In the genomic region with DNA sequence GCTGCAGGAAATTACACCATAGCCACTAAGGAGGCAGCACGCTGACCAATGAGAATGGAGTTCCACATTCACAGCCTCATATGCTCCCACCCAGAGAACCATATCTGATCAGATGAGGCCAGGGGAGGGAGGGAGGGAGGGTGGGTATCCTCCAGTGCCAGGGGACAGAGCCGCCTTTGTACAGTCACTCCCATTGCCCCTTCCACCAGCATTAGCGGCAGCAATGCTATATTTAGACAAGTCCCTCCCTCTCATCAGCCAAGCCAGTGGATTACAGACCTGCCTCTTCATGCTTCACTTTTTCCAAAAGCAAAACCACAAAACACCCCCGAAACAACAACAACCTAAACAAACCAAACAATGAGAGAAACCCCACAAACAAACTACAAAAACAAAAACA, we compare ENCODE assay signal across 9 mouse cellular contexts. TPM values are rescaled to one million over a fixed set of nuclear protein-coding genes. Genes with fewer than 3 reads are reported as not detected.
DNase-seq lines count a peak whose midpoint lies in the region; ATAC-seq and TF ChIP-seq lines count a peak whose summit lies in the region.
"Had no signal": no experiment of that assay in that cellular context is flagged by ENCODE, and none has a peak within 500 bp of the region (broad histone marks: within the 10 kb centered on the region; RNA-seq: fewer than 3 reads in every experiment).

No protein-coding gene starts in this region.

- no peak overlapping the region for H3K4me3 ChIP-seq in kidney, embryonic 15.5 days (replicated peaks)
- no peak overlapping the region for H3K4me3 ChIP-seq in limb, embryonic 14.5 days (replicated peaks; ENCODE audit: low read length)

- WGBS in kidney, embryonic 15.5 days = 59% methylated on average over 4 of the region's 4 CpGs
- WGBS in limb, embryonic 14.5 days = 63% methylated on average over 4 of the region's 4 CpGs

- no peak overlapping the region for H3K4me2 ChIP-seq in kidney, embryonic 15.5 days
- H3K4me2 ChIP-seq in limb, embryonic 14.5 days (replicated peaks; ENCODE audit: low read depth, low read length, severe bottlenecking) = no peak overlapping the region

- H3K27me3 ChIP-seq in kidney, embryonic 15.5 days = no peaks in the 10 kb centered on the region
- H3K27me3 ChIP-seq in limb, embryonic 14.5 days (ENCODE audit: control insufficient read depth, insufficient read depth, low read length) = no peaks in the 10 kb centered on the region

- H3K27ac ChIP-seq in kidney, embryonic 15.5 days = no peak overlapping the region
- H3K27ac ChIP-seq in limb, embryonic 14.5 days (replicated peaks; ENCODE audit: low read depth, low read length) = 0 out of 2 replicates have a peak overlapping the region, but pooled peaks have one; percentile 2

- peak; percentile 52; the same call in 1 of the 2 replicates for ATAC-seq in kidney, embryonic 15.5 days (replicated peaks; ENCODE audit: low FRiP score)
- ATAC-seq in limb, embryonic 14.5 days (ENCODE audit: low FRiP score, low read depth) = peak; percentile 79
- no peak for ATAC-seq in cerebellum, adult (ENCODE audit: insufficient number of reproducible peaks, low FRiP score, low TSS enrichment)

- H3K4me1 ChIP-seq in kidney, embryonic 15.5 days = peaks cover 11% of the 10 kb centered on the region
- no peaks in the 10 kb centered on the region; the same call in 1 of the 2 replicates for H3K4me1 ChIP-seq in limb, embryonic 14.5 days (ENCODE audit: control insufficient read depth, insufficient read depth, low read length)

- H3K9ac ChIP-seq in kidney, embryonic 15.5 days = no peak overlapping the region
- H3K9ac ChIP-seq in limb, embryonic 14.5 days (ENCODE audit: low read depth, low read length, severe bottlenecking) = no peak overlapping the region

- no peak for TF ChIP-seq POLR2A in limb, embryonic 14.5 days (IDR thresholded peaks at IDR 0.05; ENCODE audit: borderline replicate concordance, extremely low read depth, insufficient read depth, insufficient read length)

- H3K36me3 ChIP-seq in kidney, embryonic 15.5 days = no peaks in the 10 kb centered on the region
- H3K36me3 ChIP-seq in limb, embryonic 14.5 days (ENCODE audit: control insufficient read depth, insufficient read depth, low read length) = no peaks in the 10 kb centered on the region

- no peak for DNase-seq in kidney, adult 18-20 months
- DNase-seq in brain, adult 2 months (ENCODE audit: low read depth, low spot score) = peak; percentile 79
- DNase-seq in gastrocnemius, postnatal 25 days = peak; percentile 37
- DNase-seq in limb, embryonic 14.5 days (ENCODE audit: low spot score) = no peak
- no peak for DNase-seq in right cerebral cortex, adult 18-20 months
- no peak for DNase-seq in ovary, adult 18-20 months (ENCODE audit: low spot score)
- DNase-seq: kidney, postnatal 14 days had no signal

- H3K9me3 ChIP-seq in kidney, embryonic 15.5 days (replicated peaks) = no peaks in the 10 kb centered on the region
- no peaks in the 10 kb centered on the region for H3K9me3 ChIP-seq in limb, embryonic 14.5 days (ENCODE audit: control insufficient read depth, low read length)

RNA-seq across cellular contexts. Expression of a gene that starts 30.2 kb away (rescaled TPM):
- 7.7 and 10.4 TPM in 2 replicates for polyA plus RNA-seq in kidney, embryonic 15.5 days (2015; fragmentation: Nextera tagmentation; extraction: Ambion mirVana)
- total RNA-seq in gastrocnemius, postnatal 25 days (2021) = 10 to 100 TPM; 86.7 to 90.6 TPM
- 20.5 and 22.2 TPM in 2 replicates for polyA plus RNA-seq in limb, embryonic 14.5 days (2012; rRNA removed)
- 25.5 and 31.3 TPM in 2 replicates for polyA plus RNA-seq in limb, embryonic 14.5 days (2014; fragmentation: Nextera tagmentation; extraction: Ambion mirVana)

Comparison
In these comparisons a context has a peak if more than half of its experiments do, and no peak if none do; other contexts are left out.
1. DNase-seq: peak in brain, adult 2 months (single experiment) and gastrocnemius, postnatal 25 days (single experiment); none in kidney, adult 18-20 months (single experiment), limb, embryonic 14.5 days (single experiment), right cerebral cortex, adult 18-20 months (single experiment) and ovary, adult 18-20 months (single experiment).